8 mouse cellular contexts compared by ENCODE assay signal in the genomic region with DNA sequence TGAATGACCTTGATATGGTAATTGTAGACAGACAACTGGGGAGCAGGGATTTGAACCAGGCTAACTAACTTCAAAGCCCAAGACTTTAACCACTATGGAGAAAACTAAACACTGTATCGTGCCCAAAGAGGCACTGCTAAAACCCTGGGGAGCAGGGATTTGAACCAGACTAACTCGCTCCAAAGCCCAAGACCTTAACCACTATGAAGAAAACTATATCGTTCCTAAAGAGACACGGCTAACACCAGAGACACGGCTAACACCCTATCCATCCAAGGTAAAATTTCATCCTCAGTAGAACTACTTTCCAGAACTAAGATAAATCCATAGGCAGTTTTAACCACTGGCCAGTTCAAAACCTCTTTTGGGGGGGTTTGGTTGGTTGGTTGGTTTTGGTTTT. TPM values are rescaled to one million over a fixed set of nuclear protein-coding genes. Genes with fewer than 3 reads are reported as not detected.
DNase-seq lines count a peak whose midpoint lies in the region; ATAC-seq and TF ChIP-seq lines count a peak whose summit lies in the region.

No protein-coding gene starts in this region.

- H3K36me3 ChIP-seq in heart, embryonic 12.5 days, result no peaks in the 10 kb centered on the region
- H3K36me3 ChIP-seq in hindbrain, embryonic 12.5 days, result no peaks in the 10 kb centered on the region
- peaks cover 9% of the 10 kb centered on the region; the same call in 1 of the 2 replicates for H3K36me3 ChIP-seq in macrophage (ENCODE audit: inconsistent target)

- peak overlapping the region; percentile 69 for H3K4me2 ChIP-seq in heart, embryonic 12.5 days
- peak overlapping the region; percentile 68 for H3K4me2 ChIP-seq in hindbrain, embryonic 12.5 days (replicated peaks)

- no peak overlapping the region; the same call in 1 of the 2 replicates for H3K27ac ChIP-seq in heart, embryonic 12.5 days (ENCODE audit: poor library complexity, severe bottlenecking)
- H3K27ac ChIP-seq in bone marrow macrophage, adult 2 months (ENCODE audit: insufficient read depth, low read depth, low read length), result peak overlapping the region; percentile 97
- no peak overlapping the region for H3K27ac ChIP-seq in hindbrain, embryonic 12.5 days
- peak overlapping the region; percentile 96 for H3K27ac ChIP-seq in macrophage

- peaks cover 69% of the 10 kb centered on the region for H3K79me2 ChIP-seq in macrophage (ENCODE audit: inconsistent target)

- H3K27me3 ChIP-seq in heart, embryonic 12.5 days (replicated peaks), result no peaks in the 10 kb centered on the region
- no peaks in the 10 kb centered on the region for H3K27me3 ChIP-seq in hindbrain, embryonic 12.5 days

- TF ChIP-seq CTCF in bone marrow macrophage, adult 2 months (IDR thresholded peaks at IDR 0.05; ENCODE audit: low read depth, low read length), result no peak

- no peak for ATAC-seq in heart, embryonic 12.5 days (ENCODE audit: insufficient number of reproducible peaks, low FRiP score)
- no peak for ATAC-seq in hindbrain, embryonic 12.5 days (ENCODE audit: low FRiP score)

- peaks cover 26% of the 10 kb centered on the region for H3K4me1 ChIP-seq in heart, embryonic 12.5 days (replicated peaks)
- peaks cover 45% of the 10 kb centered on the region for H3K4me1 ChIP-seq in bone marrow macrophage, adult 2 months (ENCODE audit: control insufficient read depth, insufficient read depth, low read length)
- H3K4me1 ChIP-seq in hindbrain, embryonic 12.5 days, result peaks cover 20% of the 10 kb centered on the region

- intact Hi-C loops in heart, postnatal 36 days (cut with DNase I), result loop anchor here (10.0 kb wide), 1 partner anchor 50 kb away; no protein-coding TSS in a partner anchor
- intact Hi-C loops in left cerebral cortex, postnatal 14 days (cut with DNase I), result loop anchor here (5.0 kb wide), 1 partner anchor 37 kb away; no protein-coding TSS in a partner anchor

- no peaks in the 10 kb centered on the region for H3K9me3 ChIP-seq in heart, embryonic 12.5 days (replicated peaks)
- no peaks in the 10 kb centered on the region for H3K9me3 ChIP-seq in hindbrain, embryonic 12.5 days (replicated peaks)

- TF ChIP-seq POLR2A in bone marrow macrophage, adult 2 months (IDR thresholded peaks at IDR 0.05; ENCODE audit: borderline replicate concordance, low read depth, low read length), result no peak

- peak overlapping the region; percentile 89 for H3K4me3 ChIP-seq in heart, embryonic 12.5 days
- peak overlapping the region; percentile 82 for H3K4me3 ChIP-seq in bone marrow macrophage, adult 2 months (ENCODE audit: insufficient read depth, low read length)
- H3K4me3 ChIP-seq in hindbrain, embryonic 12.5 days, result no peak overlapping the region
- peak overlapping the region; percentile 91 for H3K4me3 ChIP-seq in macrophage (ENCODE audit: inconsistent target)

- WGBS in heart, embryonic 12.5 days, result 31% methylated on average over 5 of the region's 5 CpGs
- 53% methylated on average over 5 of the region's 5 CpGs for WGBS in hindbrain, embryonic 12.5 days
- 82% methylated on average over 5 of the region's 5 CpGs for WGBS in macrophage (ENCODE audit: missing documents)

- H3K9ac ChIP-seq in heart, embryonic 12.5 days, result no peak overlapping the region
- H3K9ac ChIP-seq in hindbrain, embryonic 12.5 days, result no peak overlapping the region

- DNase-seq in heart, postnatal 36 days, result no peak
- no peak for DNase-seq in MN1 (ENCODE audit: low spot score)
- no peak for DNase-seq in adrenal gland, adult 2 months
- DNase-seq in left cerebral cortex, postnatal 14 days (ENCODE audit: low spot score in 2 of 2), result no peak

RNA-seq across cellular contexts. Expression of a gene that starts 1.3 kb away (rescaled TPM):
- 2.2 and 2.9 TPM in 2 replicates for polyA plus RNA-seq in heart, embryonic 12.5 days (2016; fragmentation: Nextera tagmentation; extraction: Ambion mirVana)
- 10 to 100 TPM; 26.6 to 29.8 TPM for total RNA-seq in heart, postnatal 36 days (2021)
- polyA plus RNA-seq in bone marrow macrophage, adult 2 months (2012; ENCODE audit: insufficient read depth, insufficient read length, missing spikeins), result 80.4 and 96.7 TPM in 2 replicates
- polyA plus RNA-seq in hindbrain, embryonic 12.5 days (2016; fragmentation: Nextera tagmentation; extraction: Ambion mirVana), result 4.4 and 5.5 TPM in 2 replicates
- total RNA-seq in macrophage (2018; cell fraction: chromatin; rRNA removed), result 1,000 to 10,000 TPM in 4 of 26 experiments, 100 to 1,000 TPM in 22; 448 to 1,370 (median 593) TPM
- total RNA-seq in macrophage (2018; cell fraction: cytosol; rRNA removed), result 100 to 1,000 TPM; 123 to 274 (median 157) TPM
- total RNA-seq in macrophage (2018; cell fraction: nucleus; rRNA removed), result 100 to 1,000 TPM; 308 to 672 (median 443) TPM
- polyA plus RNA-seq in macrophage (2018), result 73.7 to 118 TPM (median 76.8 TPM) in 3 replicates
- 10 to 100 TPM; 25.1 to 36.0 TPM for total RNA-seq in adrenal gland, adult 2 months (2021)
- 13.7 and 25.0 TPM in 2 replicates for polyA plus RNA-seq in adrenal gland, adult 2 months (2012; rRNA removed)
- 10 to 100 TPM; 60.0 to 64.3 TPM for total RNA-seq in left cerebral cortex, postnatal 14 days (2021)

Comparison
In these comparisons a context has a peak if more than half of its experiments do, and no peak if none do; other contexts are left out.
1. H3K27ac ChIP-seq: peak in bone marrow macrophage, adult 2 months (single experiment) and macrophage (single experiment); none in heart, embryonic 12.5 days (single experiment) and hindbrain, embryonic 12.5 days (single experiment).